Mouse (Mus musculus) forebrain, embryonic 14.5 days (tissue): ENCODE results near the gene Parp2. TPM values are rescaled to one million over a fixed set of nuclear protein-coding genes. Genes with fewer than 3 reads are reported as not detected.
"Not testable (repeated sequence)": the region's sequence is repeated elsewhere in the genome, so short reads cannot be mapped to it uniquely, and the experiment has no call there.

ENCODE experiments used
- ATAC-seq: fragments of 200-750 bp; cut with Nextera tagmentation; 2 replicates; pipeline ENCODE4 v1.8.0; 2017; ENCODE audit warnings: mild to moderate bottlenecking, moderate library complexity
- DNase-seq: peaks from one replicate; pipeline ENCODE4 v3.0.0-alpha.2; 2015; ENCODE audit warnings: low spot score
- H3K27ac ChIP-seq: fragments of 300-500 bp; sonication (generic); 2 replicates; pipeline ENCODE4 v1.5.1; 2014; ENCODE audit warnings: low read depth, mild to moderate bottlenecking, control low read depth, low read length, moderate library complexity
- H3K27me3 ChIP-seq: fragments of 300-500 bp; sonication (generic); replicated peaks from 2 replicates; pipeline ENCODE4 v1.6.1; 2014; ENCODE audit warnings: low read length, control low read depth, mixed read lengths; ENCODE audit not compliant: control insufficient read depth, insufficient read depth
- H3K36me3 ChIP-seq: fragments of 300-500 bp; sonication (generic); 2 replicates; pipeline ENCODE4 v1.6.1; 2014; ENCODE audit warnings: low read length, control low read depth; ENCODE audit not compliant: control insufficient read depth, insufficient read depth
- H3K4me1 ChIP-seq: fragments of 300-500 bp; sonication (generic); 2 replicates; pipeline ENCODE4 v1.6.1; 2014; ENCODE audit warnings: antibody characterized with exemption, low read length, control low read depth; ENCODE audit not compliant: control insufficient read depth, insufficient read depth
- H3K4me2 ChIP-seq: fragments of 300-500 bp; sonication (generic); 2 replicates; pipeline ENCODE4 v1.6.1; 2014; ENCODE audit warnings: mild to moderate bottlenecking, control low read depth, low read length
- H3K4me3 ChIP-seq: fragments of 300-500 bp; sonication (generic); 2 replicates; pipeline ENCODE4 v1.5.1; 2014; ENCODE audit warnings: low read depth, low read length, control low read depth
- H3K9ac ChIP-seq: fragments of 300-500 bp; sonication (generic); 2 replicates; pipeline ENCODE4 v1.6.1; 2014; ENCODE audit warnings: mild to moderate bottlenecking, low read length, control low read depth, moderate library complexity
- H3K9me3 ChIP-seq: fragments of 300-500 bp; sonication (generic); replicated peaks from 2 replicates; pipeline ENCODE4 v1.6.1; 2016; ENCODE audit warnings: low read length, control low read depth, mixed read lengths; ENCODE audit not compliant: control insufficient read depth
- WGBS: fragments of 180-500 bp; shearing (Covaris S2); extraction: QIAGEN DNeasy Blood & Tissue Kit; methylation state at CpG from one replicate; pipeline ENCODE4 v1.1.7; 2014; 5-methylcytosine and 5-hydroxymethylcytosine counted together
- polyA plus RNA-seq: library from polyadenylated mRNA; unstranded; fragments of >200 nt; fragmentation: Nextera tagmentation; extraction: Ambion mirVana; gene quantifications from 2 replicates; pipeline ENCODE4 v1.2.1, GENCODE M21; 2014

The Parp2 gene
- polyA plus RNA-seq, 1 experiment from 2014 or later: 58.7 TPM

DNA sequence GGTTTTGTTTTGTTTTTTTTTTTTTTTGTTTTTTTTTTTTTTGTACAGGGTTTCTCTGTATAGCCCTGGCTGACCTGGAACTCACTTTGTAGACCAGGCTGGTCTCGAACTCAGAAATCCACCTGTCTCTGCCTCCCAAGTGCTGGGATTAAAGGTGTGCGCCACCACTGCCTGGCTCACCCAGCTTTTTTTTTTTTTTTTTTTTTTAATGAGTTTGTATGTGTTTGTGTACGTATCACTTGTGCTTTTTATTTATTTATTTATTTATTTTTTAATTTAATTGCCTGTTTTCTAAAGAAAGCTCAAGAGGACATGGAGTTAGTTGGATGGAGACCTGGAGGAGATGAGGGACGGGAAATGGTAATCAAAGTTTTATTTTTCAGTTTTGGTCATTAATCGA, 1.2 kb upstream of the Parp2 start:
- not testable (repeated sequence) for H3K4me3 ChIP-seq, ATAC-seq, H3K9ac ChIP-seq, H3K27ac ChIP-seq, H3K4me1 ChIP-seq, H3K36me3 ChIP-seq, H3K9me3 ChIP-seq, DNase-seq, H3K27me3 ChIP-seq
- peak overlapping the region; percentile 49; the same call in 1 of the 2 replicates for H3K4me2 ChIP-seq
- 90% methylated on average over 5 of the region's 5 CpGs for WGBS

DNA sequence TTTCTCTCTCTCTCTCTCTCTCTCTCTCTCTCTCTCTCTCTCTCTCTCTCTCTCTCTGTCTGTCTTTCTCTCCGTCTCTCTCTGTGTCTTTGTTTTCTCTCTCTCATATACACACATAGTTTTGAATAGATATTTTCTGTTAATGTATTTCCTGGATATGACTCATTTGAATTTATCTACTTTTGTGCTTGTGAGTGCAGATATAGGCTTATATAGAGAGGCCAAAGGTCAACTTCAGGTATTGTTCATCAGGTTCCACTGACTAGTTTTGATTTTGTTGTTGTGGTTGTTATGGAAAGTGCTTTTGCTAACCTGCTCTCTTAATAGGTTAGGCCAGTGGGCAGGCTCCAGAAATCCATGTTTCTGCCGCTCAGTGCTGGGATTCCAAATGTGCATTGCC, 5.4 kb downstream of the Parp2 start:
- no peak for ATAC-seq
- Histone ChIP-seq H3K27me3 (no peaks in the 10 kb centered on the region), H3K9me3 (no peaks in the 10 kb centered on the region), H3K4me2 (no peak overlapping the region), H3K27ac (no peak overlapping the region), H3K36me3 (peaks cover 54% of the 10 kb centered on the region), H3K4me3 (no peak overlapping the region), H3K9ac (no peak overlapping the region), H3K4me1 (0 out of 2 replicates have a peak, but pooled peaks cover 4% of the 10 kb centered on the region)
- 95% methylated on average over 2 of the region's 2 CpGs for WGBS
- DNase-seq: no peak

- Histone ChIP-seq H3K9me3 (no peaks in the 10 kb centered on the region), H3K9ac (no peak overlapping the region), H3K27me3 (no peaks in the 10 kb centered on the region), H3K4me1 (no peaks in the 10 kb centered on the region), H3K4me2 (no peak overlapping the region), H3K36me3 (peaks cover 42% of the 10 kb centered on the region), H3K27ac (no peak overlapping the region), H3K4me3 (no peak overlapping the region)
- no peak for DNase-seq
- ATAC-seq: no peak
- 71% methylated on average over 2 of the region's 2 CpGs for WGBS
Observed at GRCm38 (mm10) chr14:50823240-50823639, 15.6 kb downstream of the Parp2 start.

GRCm38 (mm10) chr14:50824219-50824618, 16.6 kb downstream of the Parp2 start:
- Histone ChIP-seq H3K36me3 (peaks cover 38% of the 10 kb centered on the region), H3K27me3 (no peaks in the 10 kb centered on the region), H3K4me3 (no peak overlapping the region), H3K4me1 (no peaks in the 10 kb centered on the region), H3K27ac (no peak overlapping the region), H3K4me2 (no peak overlapping the region), H3K9ac (no peak overlapping the region), H3K9me3 (no peaks in the 10 kb centered on the region)
- 90% methylated on average over 9 of the region's 9 CpGs for WGBS
- DNase-seq: no peak
- ATAC-seq: no peak

DNA sequence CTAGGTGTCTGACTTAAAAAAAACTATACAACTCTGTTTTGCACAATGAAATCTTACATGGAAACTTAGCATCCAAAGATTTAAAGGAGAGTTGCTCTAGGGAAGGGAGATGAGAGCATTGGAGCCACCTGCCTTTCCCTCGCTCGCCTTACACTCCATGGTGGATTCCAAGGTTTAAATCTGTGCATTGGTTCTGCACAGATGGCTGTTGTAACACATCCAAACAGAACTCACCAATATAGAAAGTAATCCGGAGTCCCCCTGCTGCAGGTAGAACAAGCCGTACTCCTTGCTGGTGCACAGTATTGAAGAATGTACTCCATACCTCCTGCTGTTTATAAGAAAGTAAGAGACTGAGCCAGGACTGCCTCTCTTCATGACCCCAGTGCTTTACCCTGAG, 18.9 kb downstream of the Parp2 start:
- ATAC-seq (no peak), DNase-seq (no peak)
- no peaks in the 10 kb centered on the region for H3K4me1 ChIP-seq
- no peak overlapping the region for H3K4me2 ChIP-seq
- peaks cover 15% of the 10 kb centered on the region for H3K36me3 ChIP-seq
- H3K27me3 ChIP-seq: no peaks in the 10 kb centered on the region
- no peak overlapping the region for H3K9ac ChIP-seq
- 87% methylated on average over 4 of the region's 4 CpGs for WGBS
- no peak overlapping the region for H3K4me3 ChIP-seq
- H3K9me3 ChIP-seq: no peaks in the 10 kb centered on the region
- H3K27ac ChIP-seq: no peak overlapping the region

DNA sequence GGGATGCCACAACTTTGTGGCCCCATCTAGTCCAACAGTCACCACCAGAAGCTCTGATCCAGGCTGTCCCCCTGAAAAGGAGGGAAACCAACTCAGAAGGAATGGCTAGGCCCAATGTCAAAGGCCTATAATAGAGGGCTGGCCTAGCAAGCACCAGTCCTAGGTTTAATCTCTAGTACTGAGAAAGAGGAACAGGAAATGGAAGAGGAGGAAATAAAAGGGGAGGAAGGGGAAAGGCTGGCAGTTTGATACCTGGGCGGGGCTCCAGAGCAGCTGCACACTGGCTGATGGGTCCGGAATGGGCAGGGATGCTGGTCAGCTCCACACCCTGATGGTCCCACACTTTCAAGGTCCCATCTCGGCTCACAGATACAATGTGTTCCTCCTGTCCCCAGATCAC, 22.2 kb downstream of the Parp2 start:
- ATAC-seq: no peak
- 82% methylated on average over 3 of the region's 3 CpGs for WGBS

DNA sequence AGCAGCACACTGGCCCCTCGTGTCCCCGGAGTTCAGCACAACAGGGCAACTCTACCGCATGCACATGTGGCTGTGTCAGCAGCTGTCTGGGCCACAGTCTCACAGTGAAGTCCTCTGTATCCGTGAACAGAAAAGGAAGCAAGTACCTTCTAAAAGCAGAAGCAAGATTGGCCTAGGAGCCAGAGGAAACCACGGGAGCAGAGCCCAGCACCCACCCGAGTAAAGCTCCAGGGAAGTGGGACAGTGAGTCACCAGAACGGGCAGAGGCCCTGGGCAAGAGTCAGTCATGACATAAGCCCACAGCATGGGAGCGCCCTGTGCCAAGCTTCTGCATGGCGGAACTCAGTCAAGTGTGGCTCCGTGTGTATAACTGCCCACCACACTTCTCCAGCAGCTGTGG, 26.3 kb downstream of the Parp2 start:
- Histone ChIP-seq H3K27ac (no peak overlapping the region), H3K36me3 (no peaks in the 10 kb centered on the region), H3K9ac (no peak overlapping the region), H3K4me2 (no peak overlapping the region), H3K27me3 (no peaks in the 10 kb centered on the region), H3K9me3 (no peaks in the 10 kb centered on the region), H3K4me3 (no peak overlapping the region), H3K4me1 (no peaks in the 10 kb centered on the region)
- WGBS: 82% methylated on average over 10 of the region's 10 CpGs
- DNase-seq (no peak), ATAC-seq (no peak)

More for the DNA sequence above, 22.2 kb downstream of the Parp2 start:
- no peaks in the 10 kb centered on the region for H3K27me3 ChIP-seq
- no peak overlapping the region for H3K27ac ChIP-seq
- no peak overlapping the region for H3K9ac ChIP-seq
- H3K9me3 ChIP-seq: no peaks in the 10 kb centered on the region
- no peak for DNase-seq
- H3K4me2 ChIP-seq: no peak overlapping the region
- no peaks in the 10 kb centered on the region for H3K4me1 ChIP-seq
- no peak overlapping the region for H3K4me3 ChIP-seq
- no peaks in the 10 kb centered on the region for H3K36me3 ChIP-seq

DNA sequence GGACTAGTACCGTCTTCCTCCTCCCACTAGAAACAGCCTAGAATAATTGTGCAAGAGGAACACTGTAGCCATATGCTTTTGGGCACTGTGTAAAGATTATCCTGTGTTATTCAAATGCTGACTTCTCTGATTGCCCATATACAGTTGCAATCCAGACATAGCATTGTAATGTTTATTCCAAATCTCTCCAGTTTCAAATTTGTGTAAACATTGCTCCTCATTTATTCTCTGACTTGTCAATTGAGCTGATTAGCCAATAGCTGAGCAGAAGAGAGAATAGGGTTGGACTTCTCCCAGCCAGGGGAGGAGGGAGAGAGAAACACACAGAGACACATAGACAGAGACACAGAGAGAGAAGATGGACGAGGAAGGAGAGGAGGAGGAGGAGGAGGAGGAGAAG, 26.8 kb downstream of the Parp2 start:
- Histone ChIP-seq H3K9me3 (no peaks in the 10 kb centered on the region), H3K9ac (no peak overlapping the region), H3K27me3 (no peaks in the 10 kb centered on the region), H3K4me1 (no peaks in the 10 kb centered on the region), H3K27ac (no peak overlapping the region), H3K4me3 (no peak overlapping the region), H3K4me2 (no peak overlapping the region), H3K36me3 (no peaks in the 10 kb centered on the region)
- WGBS: 53% methylated on average over 2 of the region's 2 CpGs
- DNase-seq (no peak), ATAC-seq (no peak)

DNA sequence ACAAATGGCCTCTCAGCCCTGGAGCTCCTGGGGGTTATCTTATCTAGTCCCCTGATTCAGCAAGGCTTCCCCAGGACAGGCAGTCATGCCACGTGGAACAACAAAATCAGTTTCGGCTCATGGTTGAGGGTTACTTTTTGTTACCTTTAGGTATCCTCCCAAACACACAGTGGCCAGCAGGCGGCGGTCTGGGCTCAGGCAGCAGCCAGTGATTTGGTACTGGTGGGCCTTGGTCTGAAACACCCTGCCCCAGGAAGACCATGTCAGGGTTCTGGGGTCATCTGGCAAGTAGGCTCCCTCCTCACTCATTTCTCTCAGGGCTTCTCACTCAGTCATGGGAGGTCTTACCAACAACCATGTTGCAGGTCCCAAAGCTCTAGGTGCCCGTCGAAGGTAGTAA, 29.6 kb downstream of the Parp2 start:
- Histone ChIP-seq H3K4me2 (no peak overlapping the region), H3K9me3 (no peaks in the 10 kb centered on the region), H3K9ac (no peak overlapping the region), H3K36me3 (no peaks in the 10 kb centered on the region), H3K4me3 (no peak overlapping the region), H3K4me1 (no peaks in the 10 kb centered on the region), H3K27me3 (no peaks in the 10 kb centered on the region), H3K27ac (no peak overlapping the region)
- 58% methylated on average over 6 of the region's 6 CpGs for WGBS
- DNase-seq: no peak
- ATAC-seq: no peak
